Mouse (Mus musculus) G1E (cell line): ENCODE measurements around the gene Slc16a6.

Experiments used
- CTCF ChIP-seq: IDR thresholded peaks from 2 replicates; pipeline ENCODE4 v1.5.1; 2012; ENCODE audit warnings: low read depth, low read length, inconsistent platforms, mixed read lengths
- GATA1 ChIP-seq: IDR thresholded peaks from 2 replicates; pipeline ENCODE4 v1.6.1; 2012; ENCODE audit warnings: borderline replicate concordance, low read length, inconsistent platforms, mixed read lengths
- GATA2 ChIP-seq: IDR thresholded peaks from 2 replicates; pipeline ENCODE4 v1.6.1; 2012; ENCODE audit warnings: low read depth, low read length, inconsistent platforms, borderline replicate concordance
- POLR2AphosphoS5 ChIP-seq: IDR thresholded peaks from 2 replicates; pipeline ENCODE4 v1.6.1; 2012; ENCODE audit warnings: low read depth, low read length, inconsistent platforms; ENCODE audit not compliant: insufficient replicate concordance
- TAL1 ChIP-seq: conservative IDR thresholded peaks from 2 replicates; pipeline ENCODE4 v1.6.1; 2012; ENCODE audit warnings: low read depth, low read length, inconsistent platforms, mixed read lengths

GRCm38 (mm10) chr11:109436889-109437288, 36.5 kb downstream of the Slc16a6 start:
- TF ChIP-seq CTCF: no peak
- no peak for TF ChIP-seq TAL1
- no peak for TF ChIP-seq GATA1
- no peak for TF ChIP-seq GATA2
- no peak for TF ChIP-seq POLR2AphosphoS5
